Mouse (Mus musculus): Measurements from ENCODE around the gene Gm26558. TPM values are rescaled to one million over a fixed set of nuclear protein-coding genes. Genes with fewer than 3 reads are reported as not detected.

Gene Gm26558
- total RNA-seq (2023) = not detected in 2 replicates

DNA sequence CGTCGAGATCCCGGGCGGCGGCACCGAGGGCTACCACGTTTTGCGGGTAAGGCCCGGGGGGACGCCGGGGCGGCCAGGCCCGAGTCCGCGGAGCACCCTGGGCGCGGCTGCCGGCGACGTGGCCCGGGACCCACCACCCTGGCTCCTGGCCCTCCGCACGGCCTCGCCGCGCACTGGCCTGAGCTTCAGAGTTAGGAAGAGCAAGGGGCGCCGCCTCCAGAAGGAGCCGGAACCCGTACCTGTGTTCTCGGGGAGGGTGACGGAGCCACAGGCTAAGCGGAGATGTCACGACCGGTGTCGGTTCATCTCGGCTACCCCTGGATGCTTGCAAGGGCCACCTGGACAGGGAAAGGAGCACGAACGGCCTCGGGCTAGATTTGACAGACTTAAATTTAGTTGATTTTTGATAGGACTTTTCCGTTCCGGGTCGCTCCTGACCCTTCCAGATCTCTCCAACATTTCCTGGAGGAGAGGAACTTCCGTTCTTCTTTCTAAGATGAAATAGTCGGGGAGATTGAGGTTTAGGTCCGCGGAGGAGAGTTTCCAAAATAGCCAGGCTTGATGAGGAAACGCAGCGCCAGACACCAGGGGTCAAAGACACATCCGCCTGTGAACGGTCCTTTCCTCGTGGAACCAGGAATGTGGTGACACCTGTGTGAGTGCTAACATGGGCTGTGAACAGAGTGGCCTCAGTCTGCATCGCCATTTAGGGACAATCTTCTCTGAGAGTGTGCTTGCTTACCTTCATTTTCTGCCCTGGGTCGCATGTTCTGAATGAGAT is at the start of gene Gm26558:
Gene Gm26558, minus strand, starts transcription at position 394 of the 781 bp plus-strand sequence.

GRCm38 (mm10) chr2:70660887-70661714 is 807 bp downstream of the Gm26558 start, which contains the start of gene Gorasp2:
TSS of gene Gorasp2 (plus strand) at chr2:70661576.

Other genes with a start within 250 kb of the Gm26558 start
- gene Sp5, start 187.2 kb downstream of the Gm26558 start, total RNA-seq (2023) = not detected in 2 replicates
- gene Erich2, start 153.3 kb downstream of the Gm26558 start, total RNA-seq (2023) = not detected in 2 replicates
- gene Gad1, start 109.0 kb downstream of the Gm26558 start, total RNA-seq (2023) = 0.14 and 0.47 TPM in 2 replicates
- 52.8 and 53.4 TPM in 2 replicates for gene Gorasp2, start 532 bp downstream of the Gm26558 start, total RNA-seq (2023)
- 36.8 and 40.7 TPM in 2 replicates for gene Tlk1, start 163.6 kb upstream of the Gm26558 start, total RNA-seq (2023)